Mouse (Mus musculus) erythroblast, embryonic 14.5 days (primary cell): Measurements from ENCODE around the gene Gm37240.

Source experiments
- GATA1 ChIP-seq: IDR thresholded peaks from 2 replicates; pipeline ENCODE4 v1.6.1; 2012; ENCODE audit warnings: low read length, inconsistent platforms, mixed read lengths
- TAL1 ChIP-seq: IDR thresholded peaks from 3 replicates; pipeline ENCODE4 v1.6.1; 2012; ENCODE audit warnings: low read length, inconsistent platforms, mixed read lengths

GRCm38 (mm10) chr3:85633733-85634132 is 253.6 kb downstream of the Gm37240 start:
- TF ChIP-seq GATA1 (no peak), TAL1 (no peak)
